Mouse (Mus musculus) ovary, postnatal 10 days (tissue): Measurements from ENCODE around the gene Gm20498.
"Not testable (repeated sequence)": the region's sequence is repeated elsewhere in the genome, so short reads cannot be mapped to it uniquely, and the experiment has no call there.

Experiments used
- DNase-seq: peaks from one replicate; pipeline ENCODE4 v3.0.0; 2022; ENCODE audit warnings: low spot score

The Gm20498 gene

GRCm38 (mm10) chr12:81532316-81533028 lies at the start of gene Gm20498, which contains the start of gene Synj2bp:
Gm20498 (minus strand) TSS chr12:81532905.
Synj2bp (minus strand) TSS chr12:81532911.
- peak; percentile 64 for DNase-seq

- no peak for DNase-seq
Observed at GRCm38 (mm10) chr12:81568374-81568773, 35.7 kb upstream of the Gm20498 start, which contains the start of gene Adam21. Adam21 (minus strand) TSS chr12:81568474.

- DNase-seq, result no peak
Observed at GRCm38 (mm10) chr12:81567931-81568330, 35.2 kb upstream of the Gm20498 start.

- DNase-seq, result no peak
Observed at GRCm38 (mm10) chr12:81564173-81564572, 31.5 kb upstream of the Gm20498 start.

- DNase-seq, result no peak
Observed at GRCm38 (mm10) chr12:81549286-81549685, 16.6 kb upstream of the Gm20498 start.

- no peak for DNase-seq
Observed at GRCm38 (mm10) chr12:81547163-81547562, 14.5 kb upstream of the Gm20498 start.

GRCm38 (mm10) chr12:81533029-81533419 lies 319 bp upstream of the Gm20498 start:
- DNase-seq, result no peak

GRCm38 (mm10) chr12:81530587-81530986 lies 2.1 kb downstream of the Gm20498 start:
- DNase-seq, result not testable (repeated sequence)

- DNase-seq, result not testable (repeated sequence)
Observed at GRCm38 (mm10) chr12:81496906-81497305, 35.8 kb downstream of the Gm20498 start.

- no peak for DNase-seq
Observed at GRCm38 (mm10) chr12:81490491-81490890, 42.2 kb downstream of the Gm20498 start.

GRCm38 (mm10) chr12:81485311-81485710 lies 47.4 kb downstream of the Gm20498 start:
- no peak for DNase-seq

GRCm38 (mm10) chr12:81484727-81485191 lies 47.9 kb downstream of the Gm20498 start, which contains the start of gene Cox16:
Cox16 (minus strand) TSS chr12:81485127.
- DNase-seq, result peak; percentile 69

GRCm38 (mm10) chr12:81484212-81484611 lies 48.5 kb downstream of the Gm20498 start:
- no peak for DNase-seq

- no peak for DNase-seq
Observed at GRCm38 (mm10) chr12:81483656-81484055, 49.0 kb downstream of the Gm20498 start.

- DNase-seq, result not testable (repeated sequence)
Observed at GRCm38 (mm10) chr12:81459051-81459450, 73.7 kb downstream of the Gm20498 start.

GRCm38 (mm10) chr12:81438985-81439384 lies 93.7 kb downstream of the Gm20498 start:
- not testable (repeated sequence) for DNase-seq

GRCm38 (mm10) chr12:81434778-81435177 lies 97.9 kb downstream of the Gm20498 start:
- not testable (repeated sequence) for DNase-seq

- DNase-seq, result no peak
Observed at GRCm38 (mm10) chr12:81421846-81422245, 110.9 kb downstream of the Gm20498 start, which contains the start of gene Adam4. Adam4 (minus strand) TSS chr12:81421946.

GRCm38 (mm10) chr12:81413211-81413610 lies 119.5 kb downstream of the Gm20498 start:
- DNase-seq, result no peak

GRCm38 (mm10) chr12:81408966-81409365 lies 123.7 kb downstream of the Gm20498 start:
- DNase-seq, result no peak

GRCm38 (mm10) chr12:81402187-81402586 lies 130.5 kb downstream of the Gm20498 start:
- DNase-seq, result peak; percentile 16

GRCm38 (mm10) chr12:81379364-81379763 lies 153.3 kb downstream of the Gm20498 start, which contains the start of gene Gm4787:
Gm4787 (minus strand) TSS chr12:81379464.
- not testable (repeated sequence) for DNase-seq

- no peak for DNase-seq
Observed at GRCm38 (mm10) chr12:81333841-81334240, 198.9 kb downstream of the Gm20498 start.
